Mouse (Mus musculus) stomach, postnatal 0 days (tissue): ENCODE data around the gene Unc13a. TPM values are rescaled to one million over a fixed set of nuclear protein-coding genes. Genes with fewer than 3 reads are reported as not detected.

Source experiments
- ATAC-seq: fragments of 200-750 bp; cut with Nextera tagmentation; 2 replicates; pipeline ENCODE4 v1.8.0; 2017; ENCODE audit not compliant: low FRiP score, low TSS enrichment
- DNase-seq: peaks from one replicate; pipeline ENCODE4 v3.0.0-alpha.2; 2016; ENCODE audit warnings: low spot score
- H3K27ac ChIP-seq: fragments of 300-500 bp; sonication (generic); replicated peaks from 2 replicates; pipeline ENCODE4 v1.5.1; 2014; ENCODE audit warnings: mild to moderate bottlenecking, control low read depth
- H3K27me3 ChIP-seq: fragments of 300-500 bp; sonication (generic); 2 replicates; pipeline ENCODE4 v1.6.1; 2014; ENCODE audit warnings: low read length; ENCODE audit not compliant: control insufficient read depth, insufficient read depth
- H3K36me3 ChIP-seq: fragments of 300-500 bp; sonication (generic); 2 replicates; pipeline ENCODE4 v1.6.1; 2014; ENCODE audit warnings: low read length, mixed read lengths; ENCODE audit not compliant: control insufficient read depth, insufficient read depth
- H3K4me1 ChIP-seq: fragments of 300-500 bp; sonication (generic); replicated peaks from 2 replicates; pipeline ENCODE4 v1.6.1; 2014; ENCODE audit warnings: antibody characterized with exemption; ENCODE audit not compliant: control insufficient read depth, insufficient read depth
- H3K4me2 ChIP-seq: fragments of 300-500 bp; sonication (generic); replicated peaks from 2 replicates; pipeline ENCODE4 v1.6.1; 2014; ENCODE audit warnings: low read depth, mild to moderate bottlenecking, control low read depth, moderate library complexity
- H3K4me3 ChIP-seq: fragments of 300-500 bp; sonication (generic); 2 replicates; pipeline ENCODE4 v1.5.1; 2014; ENCODE audit warnings: low read depth, low read length, control low read depth
- H3K9ac ChIP-seq: fragments of 300-500 bp; sonication (generic); 2 replicates; pipeline ENCODE4 v1.6.1; 2014; ENCODE audit warnings: mild to moderate bottlenecking, low read length, control low read depth, mixed read lengths
- H3K9me3 ChIP-seq: fragments of 300-500 bp; sonication (generic); 2 replicates; pipeline ENCODE4 v1.6.1; 2016; ENCODE audit warnings: low read length; ENCODE audit not compliant: control insufficient read depth
- CTCF ChIP-seq: IDR thresholded peaks from 2 replicates; pipeline ENCODE4 v1.5.1; 2016; ENCODE audit warnings: antibody characterized with exemption, low read depth, mild to moderate bottlenecking, moderate library complexity
- EP300 ChIP-seq: optimal IDR thresholded peaks from 2 replicates; pipeline ENCODE3; 2016; ENCODE audit warnings: antibody characterized with exemption
- WGBS: fragments of 180-500 bp; shearing (Covaris S2); extraction: QIAGEN DNeasy Blood & Tissue Kit; methylation state at CpG from one replicate; pipeline ENCODE4 v1.1.7; 2014; 5-methylcytosine and 5-hydroxymethylcytosine counted together
- polyA plus RNA-seq: library from polyadenylated mRNA; unstranded; fragments of >200 nt; fragmentation: Nextera tagmentation; extraction: Ambion mirVana; gene quantifications from 2 replicates; pipeline ENCODE4 v1.2.1, GENCODE M21; 2015

Unc13a gene
- polyA plus RNA-seq, 1 experiment from 2014 or later: 0.46 TPM

- Histone ChIP-seq H3K27me3 (no peaks in the 10 kb centered on the region), H3K4me2 (no peak overlapping the region), H3K27ac (no peak overlapping the region), H3K4me3 (no peak overlapping the region), H3K4me1 (peaks cover 7% of the 10 kb centered on the region; the same call in 1 of the 2 replicates), H3K9ac (no peak overlapping the region), H3K9me3 (no peaks in the 10 kb centered on the region), H3K36me3 (no peaks in the 10 kb centered on the region)
- DNase-seq (no peak), ATAC-seq (no peak)
- 69% methylated on average over 2 of the region's 2 CpGs for WGBS
- TF ChIP-seq EP300: no peak
- TF ChIP-seq CTCF: no peak
Observed at GRCm38 (mm10) chr8:71674071-71674470, 2.5 kb upstream of the Unc13a start.

- DNase-seq: no peak
- WGBS: 59% methylated on average over 6 of the region's 6 CpGs
- H3K9me3 ChIP-seq: no peaks in the 10 kb centered on the region
- H3K9ac ChIP-seq: no peak overlapping the region
- H3K4me3 ChIP-seq: no peak overlapping the region
- no peaks in the 10 kb centered on the region for H3K27me3 ChIP-seq
- no peaks in the 10 kb centered on the region for H3K36me3 ChIP-seq
- H3K4me1 ChIP-seq: peaks cover 7% of the 10 kb centered on the region; the same call in 1 of the 2 replicates
- peak overlapping the region; percentile 92; the same call in 1 of the 2 replicates for H3K4me2 ChIP-seq
- no peak overlapping the region for H3K27ac ChIP-seq
- no peak for ATAC-seq
- TF ChIP-seq CTCF: no peak
- TF ChIP-seq EP300: no peak
Observed at GRCm38 (mm10) chr8:71672168-71672735, 695 bp upstream of the Unc13a start.

GRCm38 (mm10) chr8:71670621-71671548 lies 672 bp downstream of the Unc13a start:
- Histone ChIP-seq H3K27me3 (no peaks in the 10 kb centered on the region), H3K9ac (no peak overlapping the region), H3K4me1 (peaks cover 7% of the 10 kb centered on the region; the same call in 1 of the 2 replicates), H3K36me3 (no peaks in the 10 kb centered on the region), H3K27ac (no peak overlapping the region), H3K4me2 (peak overlapping the region; percentile 92), H3K4me3 (peak overlapping the region; percentile 48), H3K9me3 (no peaks in the 10 kb centered on the region)
- no peak for TF ChIP-seq CTCF
- TF ChIP-seq EP300: no peak
- under 1% methylated on average over 49 of the region's 64 CpGs for WGBS
- DNase-seq: no peak
- peak; percentile 27 for ATAC-seq

GRCm38 (mm10) chr8:71670198-71670597 lies 1.4 kb downstream of the Unc13a start:
- Histone ChIP-seq H3K4me1 (peaks cover 7% of the 10 kb centered on the region; the same call in 1 of the 2 replicates), H3K4me3 (peak overlapping the region; percentile 48; the same call in 1 of the 2 replicates), H3K9ac (no peak overlapping the region), H3K4me2 (peak overlapping the region; percentile 92), H3K27ac (no peak overlapping the region), H3K9me3 (no peaks in the 10 kb centered on the region), H3K36me3 (no peaks in the 10 kb centered on the region), H3K27me3 (no peaks in the 10 kb centered on the region)
- TF ChIP-seq CTCF (no peak), EP300 (no peak)
- no peak for DNase-seq
- WGBS: 13% methylated on average over 8 of the region's 12 CpGs
- no peak for ATAC-seq

GRCm38 (mm10) chr8:71668220-71668975 lies 3.2 kb downstream of the Unc13a start:
- Histone ChIP-seq H3K9ac (no peak overlapping the region), H3K4me2 (no peak overlapping the region; the same call in 1 of the 2 replicates), H3K4me3 (no peak overlapping the region)

More at GRCm38 (mm10) chr8:71668220-71668975, 3.2 kb downstream of the Unc13a start:
- peaks cover 7% of the 10 kb centered on the region; the same call in 1 of the 2 replicates for H3K4me1 ChIP-seq
- no peak for DNase-seq
- no peaks in the 10 kb centered on the region for H3K36me3 ChIP-seq
- H3K27ac ChIP-seq: no peak overlapping the region
- WGBS: 2% methylated on average over 20 of the region's 21 CpGs
- H3K27me3 ChIP-seq: no peaks in the 10 kb centered on the region
- ATAC-seq: peak; percentile 28; the same call in 1 of the 2 replicates
- no peaks in the 10 kb centered on the region for H3K9me3 ChIP-seq
- no peak for TF ChIP-seq EP300
- TF ChIP-seq CTCF: no peak
